Mouse (Mus musculus) cortical plate, adult 2 months (tissue): ENCODE measurements around the gene 4930544D05Rik.

Experiments used
- CTCF ChIP-seq: fragments of 200-500 bp; IDR thresholded peaks from 2 replicates; pipeline ENCODE4 v1.5.1; 2011; ENCODE audit warnings: mild to moderate bottlenecking, control low read depth, low read length; ENCODE audit not compliant: insufficient read depth; ENCODE audit errors: extremely low read depth
- POLR2A ChIP-seq: fragments of 200-500 bp; IDR thresholded peaks from 2 replicates; pipeline ENCODE4 v1.6.1; 2011; ENCODE audit warnings: mild to moderate bottlenecking, low read length, control low read depth; ENCODE audit not compliant: insufficient read depth; ENCODE audit errors: extremely low read depth

GRCm38 (mm10) chr11:70626877-70627276 is 11.2 kb downstream of the 4930544D05Rik start:
- TF ChIP-seq POLR2A (no peak), CTCF (no peak)
